Comparison of ENCODE assay signal across 21 mouse cellular contexts in genomic region chr13:64198310-64198709, GRCm38 (mm10). TPM values are rescaled to one million over a fixed set of nuclear protein-coding genes. Genes with fewer than 3 reads are reported as not detected.
A peak's percentile ranks its signal among the peaks of the same experiment; 100 is the strongest.
DNase-seq lines count a peak whose midpoint lies in the region; ATAC-seq lines count a peak whose summit lies in the region.
"Had no signal": no experiment of that assay in that cellular context is flagged by ENCODE, and none has a peak within 500 bp of the region (broad histone marks: within the 10 kb centered on the region; RNA-seq: fewer than 3 reads in every experiment).

No protein-coding gene starts in this region.

- H3K4me2 ChIP-seq in kidney, embryonic 16.5 days (replicated peaks; ENCODE audit: low read depth, low read length) = no peak overlapping the region
- no peak overlapping the region for H3K4me2 ChIP-seq in liver, embryonic 16.5 days (ENCODE audit: low read depth, low read length)
- H3K4me2 ChIP-seq in liver, embryonic 12.5 days = no peak overlapping the region
- H3K4me2 ChIP-seq: embryonic facial prominence, embryonic 13.5 days; embryonic facial prominence, embryonic 15.5 days; forebrain, embryonic 12.5 days had no signal

- no peak overlapping the region for H3K9ac ChIP-seq in kidney, embryonic 16.5 days (replicated peaks; ENCODE audit: low read length)
- no peak overlapping the region for H3K9ac ChIP-seq in liver, embryonic 16.5 days (ENCODE audit: low read depth, low read length)
- no peak overlapping the region for H3K9ac ChIP-seq in liver, embryonic 12.5 days
- H3K9ac ChIP-seq: embryonic facial prominence, embryonic 13.5 days; embryonic facial prominence, embryonic 15.5 days; forebrain, embryonic 12.5 days had no signal

- H3K27me3 ChIP-seq in kidney, embryonic 16.5 days (ENCODE audit: insufficient read depth, low read length) = no peaks in the 10 kb centered on the region
- no peaks in the 10 kb centered on the region for H3K27me3 ChIP-seq in liver, embryonic 16.5 days (ENCODE audit: control insufficient read depth, insufficient read depth, low read depth, low read length)
- no peaks in the 10 kb centered on the region for H3K27me3 ChIP-seq in liver, embryonic 12.5 days (replicated peaks)
- H3K27me3 ChIP-seq: embryonic facial prominence, embryonic 13.5 days; embryonic facial prominence, embryonic 15.5 days; forebrain, embryonic 12.5 days had no signal

- no peaks in the 10 kb centered on the region for H3K4me1 ChIP-seq in kidney, embryonic 16.5 days (ENCODE audit: insufficient read depth, low read length)
- H3K4me1 ChIP-seq in liver, embryonic 16.5 days (ENCODE audit: control insufficient read depth, low read depth, low read length) = no peaks in the 10 kb centered on the region
- H3K4me1 ChIP-seq in liver, embryonic 12.5 days = no peaks in the 10 kb centered on the region
- H3K4me1 ChIP-seq: embryonic facial prominence, embryonic 13.5 days; embryonic facial prominence, embryonic 15.5 days; forebrain, embryonic 12.5 days had no signal

- no peaks in the 10 kb centered on the region for H3K9me3 ChIP-seq in kidney, embryonic 16.5 days (ENCODE audit: low read length)
- no peaks in the 10 kb centered on the region for H3K9me3 ChIP-seq in liver, embryonic 16.5 days (replicated peaks; ENCODE audit: control insufficient read depth, low read length)
- H3K9me3 ChIP-seq in liver, embryonic 12.5 days (replicated peaks) = no peaks in the 10 kb centered on the region
- H3K9me3 ChIP-seq: embryonic facial prominence, embryonic 13.5 days; embryonic facial prominence, embryonic 15.5 days; forebrain, embryonic 10.5 days; forebrain, embryonic 12.5 days had no signal

- peaks cover 4% of the 10 kb centered on the region; the same call in 1 of the 2 replicates for H3K36me3 ChIP-seq in kidney, embryonic 16.5 days (ENCODE audit: insufficient read depth, low read length)
- no peaks in the 10 kb centered on the region for H3K36me3 ChIP-seq in liver, embryonic 16.5 days (ENCODE audit: control insufficient read depth, insufficient read depth)
- H3K36me3 ChIP-seq in liver, embryonic 12.5 days = peaks cover 10% of the 10 kb centered on the region; the same call in 1 of the 2 replicates
- H3K36me3 ChIP-seq: forebrain, embryonic 12.5 days had no signal

- ATAC-seq in kidney, embryonic 16.5 days (ENCODE audit: low FRiP score, low TSS enrichment) = peak; percentile 83; the same call in 1 of the 2 replicates
- ATAC-seq in liver, embryonic 16.5 days (ENCODE audit: low read depth) = peak; percentile 41; the same call in 1 of the 2 replicates
- ATAC-seq in liver, embryonic 12.5 days = no peak
- ATAC-seq: forebrain, embryonic 14.5 days; forebrain, embryonic 16.5 days had no signal

- 80% methylated on average over 4 of the region's 4 CpGs for WGBS in kidney, embryonic 16.5 days
- WGBS in liver, embryonic 16.5 days (ENCODE audit: insufficient replicate concordance) = 66% methylated on average over 4 of the region's 4 CpGs
- 77% methylated on average over 4 of the region's 4 CpGs for WGBS in liver, embryonic 12.5 days (ENCODE audit: insufficient replicate concordance)

- no peak for DNase-seq in kidney, adult 18-20 months
- DNase-seq: adrenal gland, adult 2 months; adrenal gland, postnatal 10 days; adrenal gland, postnatal 25 days; cerebellum, adult 11 months; cerebellum, adult 18-20 months; cerebellum, adult 8-10 months; cerebellum, adult 9-11 months; cerebellum, postnatal 14 days; cerebellum, postnatal 36 days; embryo, embryonic 11 days had no signal

- no peak overlapping the region for H3K27ac ChIP-seq in kidney, embryonic 16.5 days (ENCODE audit: low read length)
- H3K27ac ChIP-seq in liver, embryonic 16.5 days (ENCODE audit: low read length) = no peak overlapping the region
- H3K27ac ChIP-seq in liver, embryonic 12.5 days = no peak overlapping the region
- H3K27ac ChIP-seq: embryonic facial prominence, embryonic 13.5 days; embryonic facial prominence, embryonic 15.5 days; forebrain, embryonic 10.5 days; forebrain, embryonic 12.5 days had no signal

- H3K4me3 ChIP-seq in kidney, embryonic 16.5 days (ENCODE audit: low read length) = no peak overlapping the region
- H3K4me3 ChIP-seq in liver, embryonic 16.5 days (ENCODE audit: low read depth, low read length) = no peak overlapping the region
- H3K4me3 ChIP-seq in liver, embryonic 12.5 days = no peak overlapping the region
- H3K4me3 ChIP-seq: embryonic facial prominence, embryonic 13.5 days; embryonic facial prominence, embryonic 15.5 days; erythroblast, embryonic 14.5 days; forebrain, embryonic 10.5 days; forebrain, embryonic 12.5 days had no signal

RNA-seq across cellular contexts. Expression of gene Habp4, which starts 36.7 kb away (rescaled TPM):
- polyA plus RNA-seq in kidney, embryonic 16.5 days (2015; fragmentation: Nextera tagmentation; extraction: Ambion mirVana) = 28.4 and 29.1 TPM in 2 replicates
- polyA plus RNA-seq in liver, embryonic 16.5 days (2015; fragmentation: Nextera tagmentation; extraction: Ambion mirVana) = 8.4 and 10.3 TPM in 2 replicates
- polyA plus RNA-seq in liver, embryonic 12.5 days (2016; fragmentation: Nextera tagmentation; extraction: Ambion mirVana) = 14.0 TPM in 2 replicates

RNA-seq across cellular contexts. Expression of gene Zfp367, which starts 45.3 kb away (rescaled TPM):
- 16.2 and 17.4 TPM in 2 replicates for polyA plus RNA-seq in kidney, embryonic 16.5 days (2015; fragmentation: Nextera tagmentation; extraction: Ambion mirVana)
- 18.1 and 18.6 TPM in 2 replicates for polyA plus RNA-seq in liver, embryonic 16.5 days (2015; fragmentation: Nextera tagmentation; extraction: Ambion mirVana)
- 26.1 and 27.2 TPM in 2 replicates for polyA plus RNA-seq in liver, embryonic 12.5 days (2016; fragmentation: Nextera tagmentation; extraction: Ambion mirVana)
